Mouse (Mus musculus) liver, adult 2 months (tissue): ENCODE measurements around the gene Aarsd1. TPM values are rescaled to one million over a fixed set of nuclear protein-coding genes. Genes with fewer than 3 reads are reported as not detected.
"Not testable (repeated sequence)": the region's sequence is repeated elsewhere in the genome, so short reads cannot be mapped to it uniquely, and the experiment has no call there.

Experiments
- DNase-seq: peaks from one replicate; pipeline ENCODE4 v3.0.0-alpha.2; 2011; ENCODE audit warnings: low read depth, low spot score; ENCODE audit errors: extremely low read depth
- H3K27ac ChIP-seq: fragments of 200-500 bp; replicated peaks from 2 replicates; pipeline ENCODE4 v1.5.1; 2012; ENCODE audit warnings: low read depth, mild to moderate bottlenecking, control low read depth, inconsistent platforms, low read length; ENCODE audit not compliant: insufficient read depth
- H3K27me3 ChIP-seq: fragments of 200-500 bp; 2 replicates; pipeline ENCODE4 v1.6.1; 2012; ENCODE audit warnings: mild to moderate bottlenecking, moderate library complexity, low read length, inconsistent platforms; ENCODE audit not compliant: control insufficient read depth, insufficient read depth
- H3K36me3 ChIP-seq: fragments of 200-500 bp; 2 replicates; pipeline ENCODE4 v1.6.1; 2012; ENCODE audit warnings: low read length, inconsistent platforms; ENCODE audit not compliant: control insufficient read depth, insufficient read depth
- H3K4me1 ChIP-seq: fragments of 200-500 bp; 2 replicates; pipeline ENCODE4 v1.6.1; 2011; ENCODE audit warnings: low read length; ENCODE audit not compliant: control insufficient read depth, insufficient read depth
- H3K4me3 ChIP-seq: fragments of 200-500 bp; 2 replicates; pipeline ENCODE4 v1.5.1; 2011; ENCODE audit warnings: low read depth, mild to moderate bottlenecking, control low read depth, low read length, moderate library complexity; ENCODE audit not compliant: insufficient read depth
- H3K79me2 ChIP-seq: fragments of 200-500 bp; 2 replicates; pipeline ENCODE4 v1.6.1; 2012; ENCODE audit warnings: inconsistent platforms, mild to moderate bottlenecking, low read length, moderate library complexity; ENCODE audit not compliant: control insufficient read depth, insufficient read depth
- H3K9ac ChIP-seq: fragments of 200-500 bp; 2 replicates; pipeline ENCODE4 v1.6.1; 2012; ENCODE audit warnings: low read depth, mild to moderate bottlenecking, control low read depth, inconsistent platforms, low read length
- CTCF ChIP-seq: fragments of 200-500 bp; IDR thresholded peaks from 2 replicates; pipeline ENCODE4 v1.5.1; 2011; ENCODE audit warnings: low read depth, low read length, control low read depth
- POLR2A ChIP-seq: fragments of 200-500 bp; IDR thresholded peaks from 2 replicates; pipeline ENCODE4 v1.6.1; 2011; ENCODE audit warnings: low read length, control low read depth; ENCODE audit not compliant: insufficient read depth; ENCODE audit errors: extremely low read depth
- WGBS: fragments of 180-500 bp; shearing (Covaris S2); methylation state at CpG from one replicate; pipeline ENCODE4 v1.1.7; 2018; 5-methylcytosine and 5-hydroxymethylcytosine counted together
- polyA plus RNA-seq: library from polyadenylated mRNA; depleted of rRNA; stranded (reverse); fragments of >200 nt; gene quantifications from 2 replicates; pipeline ENCODE4 v1.2.3, GENCODE M21; 2012
- total RNA-seq: library from RNA; depleted of rRNA; stranded (reverse); fragments of >200 nt; gene quantifications from 2 replicates; pipeline ENCODE4 v1.2.3, GENCODE M21; 2014

The Aarsd1 gene
- total and polyA plus RNA-seq, 2 experiments: 19.8 to 22.2 TPM

DNA sequence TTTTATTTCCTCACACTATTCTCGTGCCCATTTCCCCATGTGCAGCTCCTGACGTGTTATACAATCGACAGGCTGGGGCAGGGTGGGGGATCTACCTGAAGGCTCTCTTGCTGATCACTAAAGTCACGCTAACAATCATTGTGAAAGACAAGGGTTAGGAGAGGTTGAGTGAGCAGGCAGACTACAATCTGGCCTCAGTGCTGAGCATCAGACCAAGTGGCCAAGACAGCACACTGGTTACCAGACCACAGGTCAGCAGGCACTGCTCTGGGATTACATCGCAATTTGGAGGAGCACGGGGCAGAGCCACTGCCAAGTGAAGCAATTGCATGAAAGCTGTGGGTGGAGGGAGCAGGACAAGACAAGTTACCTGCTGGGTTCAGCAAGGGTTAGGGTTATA is 38.5 kb downstream of the Aarsd1 start:
- no peak overlapping the region for H3K4me3 ChIP-seq
- DNase-seq: peak; percentile 100
- no peaks in the 10 kb centered on the region for H3K4me1 ChIP-seq
- no peak for TF ChIP-seq POLR2A
- TF ChIP-seq CTCF: no peak
- H3K79me2 ChIP-seq: no peaks in the 10 kb centered on the region
- no peaks in the 10 kb centered on the region for H3K27me3 ChIP-seq
- no peak overlapping the region for H3K9ac ChIP-seq
- peaks cover 33% of the 10 kb centered on the region for H3K36me3 ChIP-seq
- H3K27ac ChIP-seq: peak overlapping the region; percentile 38
- 27% methylated on average over 6 of the region's 6 CpGs for WGBS

DNA sequence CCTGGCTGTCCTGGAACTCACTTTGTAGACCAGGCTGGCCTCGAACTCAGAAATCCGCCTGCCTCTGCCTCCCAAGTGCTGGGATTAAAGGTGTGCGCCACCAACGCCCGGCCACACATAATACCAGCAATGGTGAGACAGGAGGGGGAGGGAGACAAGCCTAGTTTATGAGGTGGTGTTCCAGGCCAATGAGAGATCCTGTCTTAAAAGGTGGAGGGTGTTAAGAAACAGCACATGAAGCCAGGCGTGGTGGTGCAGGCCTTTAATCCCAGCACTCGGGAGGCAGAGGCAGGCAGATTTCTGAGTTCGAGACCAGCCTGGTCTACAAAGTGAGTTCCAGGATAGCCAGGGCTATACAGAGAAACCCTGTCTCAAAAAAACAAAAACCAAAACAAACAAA is 39.2 kb downstream of the Aarsd1 start:
- peaks cover 36% of the 10 kb centered on the region for H3K36me3 ChIP-seq
- H3K4me1 ChIP-seq, H3K27me3 ChIP-seq, H3K4me3 ChIP-seq, H3K9ac ChIP-seq, H3K27ac ChIP-seq, H3K79me2 ChIP-seq: not testable (repeated sequence)
- peak; percentile 94 for DNase-seq
- 37% methylated on average over 8 of the region's 8 CpGs for WGBS

GRCm38 (mm10) chr11:101374421-101374938 is 42.9 kb downstream of the Aarsd1 start:
- peak; percentile 63 for DNase-seq

GRCm38 (mm10) chr11:101370141-101370540 is 47.3 kb downstream of the Aarsd1 start:
- H3K36me3 ChIP-seq: peaks cover 58% of the 10 kb centered on the region
- no peaks in the 10 kb centered on the region for H3K27me3 ChIP-seq
- H3K9ac ChIP-seq: peak overlapping the region; percentile 39
- DNase-seq: peak; percentile 65
- no peaks in the 10 kb centered on the region for H3K79me2 ChIP-seq
- 20% methylated on average over 5 of the region's 5 CpGs for WGBS
- 0 out of 2 replicates have a peak, but pooled peaks have one; percentile 3 for TF ChIP-seq POLR2A
- no peak for TF ChIP-seq CTCF
- H3K4me1 ChIP-seq: peaks cover 4% of the 10 kb centered on the region; the same call in 1 of the 2 replicates
- peak overlapping the region; percentile 62 for H3K4me3 ChIP-seq
- peak overlapping the region; percentile 55 for H3K27ac ChIP-seq

More at GRCm38 (mm10) chr11:101374421-101374938, 42.9 kb downstream of the Aarsd1 start:
- TF ChIP-seq CTCF: no peak
- no peak for TF ChIP-seq POLR2A
- no peaks in the 10 kb centered on the region for H3K79me2 ChIP-seq
- no peaks in the 10 kb centered on the region for H3K27me3 ChIP-seq
- H3K4me1 ChIP-seq: no peaks in the 10 kb centered on the region
- peaks cover 72% of the 10 kb centered on the region for H3K36me3 ChIP-seq
- no peak overlapping the region for H3K4me3 ChIP-seq
- no peak overlapping the region for H3K9ac ChIP-seq
- H3K27ac ChIP-seq: no peak overlapping the region
- 48% methylated on average over 7 of the region's 7 CpGs for WGBS

DNA sequence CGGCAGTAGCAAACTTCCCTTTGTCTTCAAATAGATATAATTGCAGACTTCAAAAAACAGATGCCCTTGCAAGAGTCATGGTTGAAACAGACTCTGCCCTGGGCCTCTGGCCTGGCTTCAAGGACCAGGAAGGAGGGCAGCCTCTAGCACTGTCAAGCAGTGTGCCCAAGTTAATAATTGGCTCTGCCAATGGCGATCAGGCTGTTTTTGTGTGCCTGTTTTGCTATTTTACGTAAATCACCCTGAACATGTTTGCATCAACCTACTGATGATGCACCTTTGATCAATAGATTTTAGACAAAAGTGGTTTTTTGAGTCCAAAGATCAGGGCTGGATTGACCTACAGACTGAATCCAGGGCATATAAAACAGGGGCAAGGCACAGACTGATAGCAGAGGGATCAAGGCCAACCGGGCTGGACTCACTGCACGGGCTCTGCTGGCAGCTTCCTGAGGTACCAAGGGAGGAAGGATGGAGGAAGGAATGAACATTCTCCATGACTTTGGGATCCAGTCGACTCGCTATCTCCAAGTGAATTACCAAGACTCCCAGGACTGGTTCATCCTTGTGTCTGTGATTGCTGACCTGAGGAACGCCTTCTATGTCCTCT is 50.0 kb downstream of the Aarsd1 start, which contains the start of gene G6pc:
Gene G6pc, plus strand, starts transcription at position 236 of the 610 bp plus-strand sequence.
- H3K9ac ChIP-seq: peak within 1 kb of the TSS; percentile 81
- TF ChIP-seq CTCF (no peak), POLR2A (peak; percentile 94)
- H3K79me2 ChIP-seq: no peaks in the 10 kb centered on the region
- peak within 1 kb of the TSS; percentile 83 for H3K27ac ChIP-seq
- H3K27me3 ChIP-seq: no peaks in the 10 kb centered on the region
- DNase-seq: peak; percentile 100
- H3K36me3 ChIP-seq: peaks cover 37% of the 10 kb centered on the region
- 20% methylated on average over 8 of the region's 8 CpGs for WGBS
- peak within 1 kb of the TSS; percentile 62 for H3K4me3 ChIP-seq
- H3K4me1 ChIP-seq: peaks cover 17% of the 10 kb centered on the region

GRCm38 (mm10) chr11:101364531-101364931 is 52.9 kb downstream of the Aarsd1 start:
- Histone ChIP-seq H3K4me1 (peaks cover 34% of the 10 kb centered on the region), H3K36me3 (peaks cover 9% of the 10 kb centered on the region; the same call in 1 of the 2 replicates), H3K9ac (peak overlapping the region; percentile 43), H3K27me3 (no peaks in the 10 kb centered on the region), H3K27ac (peak overlapping the region; percentile 89), H3K4me3 (no peak overlapping the region), H3K79me2 (no peaks in the 10 kb centered on the region)
- TF ChIP-seq POLR2A (no peak), CTCF (no peak)
- 4% methylated on average over 5 of the region's 5 CpGs for WGBS
- DNase-seq: peak; percentile 95
